Mouse (Mus musculus): ENCODE results near the gene Bicd2.
"Not testable (repeated sequence)": the region's sequence is repeated elsewhere in the genome, so short reads cannot be mapped to it uniquely, and the experiment has no call there.

Gene Bicd2

GRCm38 (mm10) chr13:49360906-49361406 is 19.6 kb downstream of the Bicd2 start:
- no peak for DNase-seq

- DNase-seq = no peak
These were observed 21.0 kb downstream of the Bicd2 start for GRCm38 (mm10) chr13:49362364-49362763.

GRCm38 (mm10) chr13:49362804-49363203 is 21.4 kb downstream of the Bicd2 start:
- DNase-seq = no peak

GRCm38 (mm10) chr13:49364716-49365115 is 23.3 kb downstream of the Bicd2 start:
- DNase-seq = no peak

GRCm38 (mm10) chr13:49367657-49368440 is 26.5 kb downstream of the Bicd2 start:
- no peak for DNase-seq

GRCm38 (mm10) chr13:49369404-49369803 is 28.0 kb downstream of the Bicd2 start:
- no peak for DNase-seq

GRCm38 (mm10) chr13:49370216-49370615 is 28.8 kb downstream of the Bicd2 start:
- not testable (repeated sequence) for DNase-seq

GRCm38 (mm10) chr13:49370916-49371315 is 29.5 kb downstream of the Bicd2 start:
- DNase-seq = not testable (repeated sequence)

GRCm38 (mm10) chr13:49371428-49371899 is 30.1 kb downstream of the Bicd2 start:
- no peak for DNase-seq

GRCm38 (mm10) chr13:49372370-49373060 is 31.1 kb downstream of the Bicd2 start:
- DNase-seq = no peak

GRCm38 (mm10) chr13:49374304-49374703 is 32.9 kb downstream of the Bicd2 start:
- no peak for DNase-seq

- DNase-seq = no peak
These were observed 33.3 kb downstream of the Bicd2 start for GRCm38 (mm10) chr13:49374730-49375129.

- DNase-seq = no peak
These were observed 36.2 kb downstream of the Bicd2 start for GRCm38 (mm10) chr13:49377608-49378007.

- no peak for DNase-seq
These were observed 37.9 kb downstream of the Bicd2 start for GRCm38 (mm10) chr13:49379301-49379700.

- DNase-seq = peak; percentile 82 to 83
These were observed 39.8 kb downstream of the Bicd2 start for GRCm38 (mm10) chr13:49381230-49381629.

- no peak for DNase-seq
These were observed 41.6 kb downstream of the Bicd2 start for GRCm38 (mm10) chr13:49382997-49383396.

GRCm38 (mm10) chr13:49384751-49385463 is 43.5 kb downstream of the Bicd2 start:
- DNase-seq = no peak

GRCm38 (mm10) chr13:49391374-49391773 is 50.0 kb downstream of the Bicd2 start:
- DNase-seq = peak; percentile 40 to 45

- no peak for DNase-seq
These were observed 52.2 kb downstream of the Bicd2 start for GRCm38 (mm10) chr13:49393579-49393978.

- no peak for DNase-seq
These were observed 53.6 kb downstream of the Bicd2 start for GRCm38 (mm10) chr13:49394886-49395447.

GRCm38 (mm10) chr13:49396798-49397197 is 55.4 kb downstream of the Bicd2 start:
- DNase-seq = no peak

- DNase-seq = no peak
These were observed 56.8 kb downstream of the Bicd2 start for GRCm38 (mm10) chr13:49398191-49398590.

GRCm38 (mm10) chr13:49400139-49400538 is 58.8 kb downstream of the Bicd2 start:
- no peak for DNase-seq
